Mouse (Mus musculus) thymus, adult 2 months (tissue): ENCODE measurements around the gene Ncoa1. TPM values are rescaled to one million over a fixed set of nuclear protein-coding genes. Genes with fewer than 3 reads are reported as not detected.

ENCODE experiments used
- DNase-seq: peaks from one replicate; pipeline ENCODE4 v3.0.0; 2021
- H3K27ac ChIP-seq: fragments of 200-500 bp; 2 replicates; pipeline ENCODE4 v1.5.1; 2012; ENCODE audit warnings: low read length, control low read depth; ENCODE audit not compliant: control insufficient read depth, insufficient read depth
- H3K27me3 ChIP-seq: fragments of 200-500 bp; 2 replicates; pipeline ENCODE4 v1.6.1; 2012; ENCODE audit warnings: mild to moderate bottlenecking, low read length, moderate library complexity, mixed read lengths; ENCODE audit not compliant: control insufficient read depth, insufficient read depth
- H3K36me3 ChIP-seq: fragments of 200-500 bp; 2 replicates; pipeline ENCODE4 v1.6.1; 2012; ENCODE audit warnings: mild to moderate bottlenecking, low read length, moderate library complexity; ENCODE audit not compliant: control insufficient read depth, insufficient read depth
- H3K4me1 ChIP-seq: fragments of 200-500 bp; replicated peaks from 2 replicates; pipeline ENCODE4 v1.6.1; 2012; ENCODE audit warnings: low read length; ENCODE audit not compliant: control insufficient read depth, insufficient read depth
- H3K4me3 ChIP-seq: fragments of 200-500 bp; 2 replicates; pipeline ENCODE4 v1.5.1; 2012; ENCODE audit warnings: mild to moderate bottlenecking, low read length, control low read depth, moderate library complexity; ENCODE audit not compliant: control insufficient read depth, insufficient read depth
- CTCF ChIP-seq: fragments of 200-500 bp; IDR thresholded peaks from 2 replicates; pipeline ENCODE4 v1.5.1; 2012; ENCODE audit warnings: mild to moderate bottlenecking, control low read depth, low read length, moderate library complexity, borderline replicate concordance; ENCODE audit not compliant: control insufficient read depth, poor library complexity, insufficient read depth; ENCODE audit errors: extremely low read depth
- POLR2A ChIP-seq: fragments of 200-500 bp; IDR thresholded peaks from 2 replicates; pipeline ENCODE4 v1.6.1; 2012; ENCODE audit warnings: mild to moderate bottlenecking, low read length, control low read depth, moderate library complexity; ENCODE audit not compliant: control insufficient read depth, poor library complexity, insufficient read depth; ENCODE audit errors: extremely low read depth
- WGBS: fragments of 180-500 bp; shearing (Covaris S2); methylation state at CpG from one replicate; pipeline ENCODE4 v1.1.7; 2018; 5-methylcytosine and 5-hydroxymethylcytosine counted together
- polyA plus RNA-seq: library from polyadenylated mRNA; depleted of rRNA; stranded (reverse); fragments of >200 nt; gene quantifications from 2 replicates; pipeline ENCODE4 v1.2.3, GENCODE M21; 2012

Gene Ncoa1
- polyA plus RNA-seq, 1 experiment, result 33.3 TPM

DNA sequence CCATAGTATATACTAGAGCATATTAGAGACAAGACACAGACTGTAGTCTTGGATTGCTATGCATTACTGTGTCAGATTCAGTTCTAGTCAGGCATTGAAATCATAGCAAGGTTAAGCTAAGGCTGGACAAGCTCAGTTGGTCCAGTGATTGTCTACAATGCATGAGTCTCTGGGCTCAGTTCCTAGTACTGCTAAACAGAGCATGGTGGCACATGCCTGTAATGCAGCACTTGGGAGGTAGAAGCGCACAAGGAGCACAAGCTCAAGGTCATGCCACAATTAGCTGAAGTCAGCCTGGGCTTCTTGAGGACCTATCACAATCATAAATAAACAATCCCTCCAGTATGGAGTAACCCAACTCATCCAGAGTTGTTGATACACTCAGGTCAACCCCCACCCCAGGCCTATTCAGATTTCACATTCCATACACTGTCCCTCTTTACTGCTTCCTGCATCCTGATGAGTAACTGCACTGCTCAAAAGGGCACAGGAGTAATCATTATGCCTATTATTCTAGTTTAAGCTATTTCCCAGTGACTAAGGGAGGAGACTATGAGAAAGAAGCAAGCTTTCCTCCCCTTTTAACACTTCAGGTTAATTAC lies 170.2 kb downstream of the Ncoa1 start:
- H3K36me3 ChIP-seq, result peaks cover 3% of the 10 kb centered on the region; the same call in 1 of the 2 replicates
- WGBS, result 91% methylated on average over 1 of the region's 1 CpGs
- H3K27ac ChIP-seq, result no peak overlapping the region
- no peaks in the 10 kb centered on the region for H3K4me1 ChIP-seq
- no peak for TF ChIP-seq POLR2A
- TF ChIP-seq CTCF, result no peak
- no peak for DNase-seq
- no peaks in the 10 kb centered on the region for H3K27me3 ChIP-seq
- H3K4me3 ChIP-seq, result no peak overlapping the region

- no peaks in the 10 kb centered on the region for H3K27me3 ChIP-seq
- H3K27ac ChIP-seq, result no peak overlapping the region
- 83% methylated on average over 3 of the region's 3 CpGs for WGBS
- peaks cover 13% of the 10 kb centered on the region for H3K36me3 ChIP-seq
- no peak overlapping the region for H3K4me3 ChIP-seq
- no peak for DNase-seq
- TF ChIP-seq CTCF, result no peak
- TF ChIP-seq POLR2A, result no peak
- H3K4me1 ChIP-seq, result no peaks in the 10 kb centered on the region
These were observed 177.7 kb downstream of the Ncoa1 start for GRCm38 (mm10) chr12:4299300-4299699.

- DNase-seq, result no peak
- H3K36me3 ChIP-seq, result peaks cover 13% of the 10 kb centered on the region
- no peak overlapping the region for H3K4me3 ChIP-seq
- no peaks in the 10 kb centered on the region for H3K27me3 ChIP-seq
- H3K27ac ChIP-seq, result no peak overlapping the region
- no peaks in the 10 kb centered on the region for H3K4me1 ChIP-seq
- WGBS, result 94% methylated on average over 4 of the region's 4 CpGs
- TF ChIP-seq POLR2A, result no peak
- no peak for TF ChIP-seq CTCF
These were observed 178.4 kb downstream of the Ncoa1 start for GRCm38 (mm10) chr12:4298626-4299025.

- H3K27ac ChIP-seq, result no peak overlapping the region
- no peaks in the 10 kb centered on the region for H3K27me3 ChIP-seq
- DNase-seq, result no peak
- no peaks in the 10 kb centered on the region for H3K4me1 ChIP-seq
- peaks cover 13% of the 10 kb centered on the region for H3K36me3 ChIP-seq
- H3K4me3 ChIP-seq, result no peak overlapping the region
- 94% methylated on average over 4 of the region's 4 CpGs for WGBS
- TF ChIP-seq POLR2A (no peak), CTCF (no peak)
These were observed 181.1 kb downstream of the Ncoa1 start for GRCm38 (mm10) chr12:4295881-4296280.

GRCm38 (mm10) chr12:4295281-4295680 lies 181.7 kb downstream of the Ncoa1 start:
- Histone ChIP-seq H3K27me3 (no peaks in the 10 kb centered on the region), H3K4me1 (no peaks in the 10 kb centered on the region), H3K36me3 (peaks cover 13% of the 10 kb centered on the region), H3K27ac (no peak overlapping the region), H3K4me3 (no peak overlapping the region)
- WGBS, result 99% methylated on average over 8 of the region's 8 CpGs
- no peak for DNase-seq
- TF ChIP-seq POLR2A (no peak), CTCF (no peak)

GRCm38 (mm10) chr12:4293813-4294212 lies 183.2 kb downstream of the Ncoa1 start:
- DNase-seq, result no peak
- TF ChIP-seq CTCF, result no peak
- no peak for TF ChIP-seq POLR2A
- Histone ChIP-seq H3K36me3 (peaks cover 19% of the 10 kb centered on the region), H3K27me3 (no peaks in the 10 kb centered on the region), H3K4me3 (no peak overlapping the region), H3K27ac (no peak overlapping the region), H3K4me1 (no peaks in the 10 kb centered on the region)
- WGBS, result 96% methylated on average over 6 of the region's 6 CpGs

GRCm38 (mm10) chr12:4285186-4285585 lies 191.8 kb downstream of the Ncoa1 start:
- H3K27me3 ChIP-seq, result no peaks in the 10 kb centered on the region
- WGBS, result 76% methylated on average over 3 of the region's 3 CpGs
- no peak overlapping the region for H3K27ac ChIP-seq
- H3K36me3 ChIP-seq, result peaks cover 6% of the 10 kb centered on the region; the same call in 1 of the 2 replicates
- TF ChIP-seq CTCF (no peak), POLR2A (no peak)
- no peak for DNase-seq
- no peaks in the 10 kb centered on the region for H3K4me1 ChIP-seq
- H3K4me3 ChIP-seq, result no peak overlapping the region
